Mouse (Mus musculus): ENCODE measurements around the gene Mllt3. TPM values are rescaled to one million over a fixed set of nuclear protein-coding genes. Genes with fewer than 3 reads are reported as not detected.
"Not testable (repeated sequence)": the region's sequence is repeated elsewhere in the genome, so short reads cannot be mapped to it uniquely, and the experiment has no call there.

Gene Mllt3
- polyA plus RNA-seq, 2 experiments from 2014 or later, result 100 to 106 TPM

DNA sequence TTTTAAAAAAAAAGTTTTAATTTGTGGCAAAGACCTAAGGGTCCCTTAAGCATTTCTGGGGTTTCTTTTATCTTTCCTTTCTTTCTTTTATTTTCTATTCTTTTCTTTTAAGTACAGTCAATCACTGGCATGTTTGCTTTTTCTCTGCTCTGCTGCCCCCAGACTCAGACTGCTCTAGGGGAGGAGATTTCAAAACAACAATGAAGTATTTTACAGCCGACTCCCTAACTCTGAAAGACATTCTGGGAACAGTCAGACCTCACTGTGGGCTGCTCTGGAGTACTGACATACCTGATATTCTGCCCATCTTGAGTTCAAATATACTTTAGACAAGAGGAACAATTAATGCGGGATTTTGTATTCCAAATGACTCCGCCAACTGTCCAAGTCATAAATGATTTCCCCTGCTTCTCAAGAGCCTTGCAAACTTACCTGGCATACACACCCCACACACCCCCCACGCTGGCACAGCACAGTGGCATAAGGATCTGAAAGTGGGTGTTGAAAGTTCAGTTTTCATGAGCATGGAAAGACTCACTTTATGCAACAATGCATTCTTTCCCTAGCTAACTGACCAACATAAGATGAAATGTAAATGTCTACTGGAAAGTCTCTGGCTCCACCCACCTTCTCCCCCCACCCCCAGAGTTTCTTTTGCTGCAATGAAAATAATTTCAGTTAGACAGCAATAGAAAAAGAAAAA is 21.1 kb downstream of the Mllt3 start:
- ATAC-seq, result no peak

DNA sequence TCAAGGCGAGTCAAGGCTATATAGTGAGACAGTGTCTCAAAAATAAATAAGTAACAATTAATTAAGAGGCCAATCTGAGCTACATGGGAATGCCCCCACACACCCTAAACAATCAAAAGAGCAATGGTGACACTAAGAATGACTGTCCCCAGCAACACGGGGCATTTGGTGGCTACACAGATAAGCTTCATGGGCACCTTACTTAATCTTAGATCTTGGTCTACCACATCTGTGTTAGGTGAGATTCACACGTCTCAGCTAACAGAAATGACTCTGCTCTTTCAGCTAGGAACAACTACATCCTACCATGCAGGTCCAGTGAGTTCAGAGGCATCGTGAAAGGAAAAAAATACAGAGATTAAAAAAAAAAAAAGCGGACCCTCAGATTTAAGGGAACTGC is 22.7 kb downstream of the Mllt3 start:
- ATAC-seq, result peak; percentile 32

DNA sequence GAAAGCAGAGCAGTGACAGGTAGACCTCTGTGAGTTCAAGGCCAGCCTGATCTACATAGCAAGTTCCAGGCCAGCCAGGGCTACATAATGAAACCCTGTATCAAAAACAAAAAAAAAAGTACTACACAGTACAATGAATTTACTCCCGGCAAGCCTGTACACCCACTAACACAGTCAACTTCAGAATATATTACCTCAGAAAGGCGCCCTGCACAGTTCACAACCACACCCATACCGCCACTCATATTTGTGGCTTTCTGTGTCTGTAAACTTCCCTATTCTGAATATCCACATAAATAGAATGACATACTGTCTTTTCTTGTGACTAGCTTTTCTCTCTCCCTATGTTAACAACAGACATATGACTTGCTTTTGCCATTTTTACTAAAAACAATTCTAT is 27.4 kb downstream of the Mllt3 start:
- ATAC-seq, result peak; percentile 10

DNA sequence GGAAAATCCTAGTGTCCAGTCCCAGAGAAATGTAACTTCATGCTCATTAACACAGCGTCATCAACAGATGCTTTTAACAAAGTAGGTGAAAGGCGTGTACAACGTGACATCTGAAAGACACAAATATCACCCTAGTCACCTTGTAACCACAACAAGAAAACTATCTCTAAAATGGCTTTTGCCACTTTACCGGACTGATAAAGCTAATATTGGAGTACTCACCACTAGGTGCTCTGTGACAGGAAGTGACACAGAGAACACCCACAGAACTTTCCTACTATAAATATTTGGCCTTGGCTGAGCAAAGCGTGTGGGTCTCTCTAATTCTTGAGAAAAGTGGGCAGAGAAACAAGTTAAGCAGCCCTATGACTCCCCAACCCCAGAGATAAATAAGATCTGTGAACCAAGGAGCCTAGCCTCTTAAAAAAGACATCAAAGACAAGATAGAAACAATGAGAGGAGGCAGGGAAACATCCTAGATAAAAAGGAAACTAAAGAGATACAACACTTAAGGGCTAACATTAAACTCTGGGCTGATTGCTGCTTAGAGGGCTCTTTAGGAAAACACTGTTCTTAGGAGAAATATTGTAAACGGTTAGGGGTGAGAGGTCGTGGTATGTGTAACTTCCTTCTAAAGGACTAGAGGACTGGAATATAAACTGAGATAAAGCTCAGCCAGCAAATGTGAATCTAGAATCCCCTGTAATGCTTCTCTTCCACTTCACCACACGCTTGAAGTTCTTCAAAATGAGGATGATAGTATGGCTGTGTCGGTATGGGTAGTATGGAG is 29.8 kb downstream of the Mllt3 start:
- peak; percentile 89 for ATAC-seq

DNA sequence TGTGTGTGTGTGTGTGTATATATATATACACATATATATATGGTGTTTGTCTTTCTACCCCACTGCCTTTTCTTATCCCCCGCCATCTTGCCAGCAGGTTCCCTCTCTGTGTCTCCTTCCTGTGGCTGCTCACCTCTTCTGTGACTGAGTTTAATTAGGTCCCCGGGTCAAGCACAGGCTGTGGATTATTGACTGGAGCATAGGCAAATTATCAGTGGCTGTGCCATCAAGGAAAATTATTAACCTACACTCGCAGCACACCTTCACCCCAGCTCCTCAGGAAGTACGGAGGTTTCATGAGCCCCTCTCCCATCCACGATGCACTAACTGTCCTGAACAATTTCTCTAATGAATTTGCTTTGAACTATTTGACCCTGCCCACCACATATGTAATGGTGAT is 41.5 kb downstream of the Mllt3 start:
- ATAC-seq, result no peak

DNA sequence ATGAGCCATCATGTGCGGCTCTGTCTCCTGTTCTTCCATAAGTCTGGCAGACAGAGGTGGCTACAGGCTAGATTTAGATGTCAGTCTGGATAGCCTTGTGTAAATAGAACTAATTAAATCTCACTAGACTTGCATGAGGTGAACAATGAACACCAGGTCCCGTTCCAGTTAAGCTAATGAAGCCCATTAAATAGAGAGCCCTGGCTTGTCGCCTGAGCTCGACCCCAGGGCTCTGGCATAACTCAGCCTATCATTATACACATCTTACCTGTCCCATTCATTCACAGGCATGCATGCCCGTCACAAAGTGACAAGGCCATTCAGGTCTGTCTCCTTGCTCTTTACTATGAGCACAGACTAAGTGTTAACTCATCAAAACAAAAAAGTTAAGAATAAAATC is 42.2 kb downstream of the Mllt3 start:
- ATAC-seq, result no peak

DNA sequence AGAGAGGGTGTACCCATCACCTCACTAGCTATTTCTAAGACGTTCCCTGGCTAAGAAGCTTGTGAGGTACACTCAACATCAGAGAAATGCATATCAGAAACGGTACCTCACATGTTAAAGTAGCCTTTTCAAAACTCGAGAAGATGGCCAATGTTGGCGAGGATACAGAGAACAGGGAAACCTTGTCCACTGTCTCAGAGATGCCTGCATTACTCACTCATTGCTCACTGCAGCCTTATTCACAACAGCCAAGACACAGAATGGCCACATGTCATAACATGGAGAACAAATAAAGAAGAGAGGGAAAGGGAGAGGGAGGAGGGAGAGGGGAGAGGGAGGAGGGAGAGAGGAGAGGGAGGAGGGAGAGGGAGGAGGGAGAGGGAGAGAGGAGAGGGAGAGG is 47.9 kb downstream of the Mllt3 start:
- no peak for ATAC-seq

DNA sequence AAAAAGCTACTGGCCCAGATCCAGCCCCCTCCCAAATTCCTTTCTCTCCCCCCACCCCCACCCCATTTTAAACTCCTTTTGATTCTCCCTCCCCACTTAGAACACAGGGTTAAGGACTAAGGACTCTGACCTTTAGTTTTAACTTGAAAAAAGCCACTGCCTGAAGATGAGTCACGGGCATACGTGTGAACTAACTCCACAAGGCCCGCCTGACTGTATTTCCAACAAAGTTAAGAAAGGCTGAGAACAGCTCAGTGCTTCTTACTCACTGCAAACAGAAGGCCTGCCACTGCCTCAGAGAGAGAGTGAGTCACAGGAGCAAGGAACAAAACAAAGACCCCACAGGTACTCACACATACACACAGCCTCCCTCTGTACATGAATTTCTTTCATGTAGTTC is 48.6 kb downstream of the Mllt3 start:
- peak; percentile 73 for ATAC-seq

DNA sequence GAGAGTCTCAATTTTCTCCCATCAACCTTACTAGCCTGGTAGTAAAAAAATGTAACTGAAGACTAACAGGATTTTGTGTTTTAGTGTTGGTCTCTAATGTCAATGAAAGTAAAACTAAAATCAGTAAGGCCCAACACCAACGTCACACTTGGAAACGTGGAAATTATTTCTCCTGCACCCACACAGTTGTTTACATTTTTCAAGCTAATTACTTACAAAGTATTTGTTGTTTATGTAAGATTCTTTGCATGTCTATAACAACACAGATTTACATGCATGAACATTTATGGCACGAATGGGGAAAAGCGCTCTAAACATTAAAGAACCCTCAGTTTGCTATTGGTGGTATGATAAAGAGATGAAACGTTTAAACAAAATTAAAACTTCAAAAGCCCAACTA is 49.1 kb downstream of the Mllt3 start:
- ATAC-seq, result no peak

DNA sequence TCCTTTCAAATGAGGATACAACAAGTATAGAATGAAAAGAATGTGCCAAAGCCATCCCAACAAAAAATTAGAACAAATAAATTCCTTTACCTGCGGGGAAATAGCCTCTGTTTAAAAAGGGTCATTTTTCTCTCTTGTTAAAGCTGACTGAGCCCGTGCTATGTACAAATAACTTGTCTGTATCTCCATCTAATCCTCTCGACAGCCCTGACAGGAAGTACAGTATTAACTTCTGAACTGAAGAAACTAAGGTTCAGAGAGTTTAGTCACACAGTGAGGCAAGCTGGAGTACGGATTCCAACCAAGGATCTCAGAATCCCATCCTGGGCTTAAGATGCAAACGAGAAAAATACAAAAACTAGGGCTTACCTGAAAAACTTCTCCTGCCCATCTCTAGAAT is 50.6 kb downstream of the Mllt3 start:
- peak; percentile 31 for ATAC-seq

DNA sequence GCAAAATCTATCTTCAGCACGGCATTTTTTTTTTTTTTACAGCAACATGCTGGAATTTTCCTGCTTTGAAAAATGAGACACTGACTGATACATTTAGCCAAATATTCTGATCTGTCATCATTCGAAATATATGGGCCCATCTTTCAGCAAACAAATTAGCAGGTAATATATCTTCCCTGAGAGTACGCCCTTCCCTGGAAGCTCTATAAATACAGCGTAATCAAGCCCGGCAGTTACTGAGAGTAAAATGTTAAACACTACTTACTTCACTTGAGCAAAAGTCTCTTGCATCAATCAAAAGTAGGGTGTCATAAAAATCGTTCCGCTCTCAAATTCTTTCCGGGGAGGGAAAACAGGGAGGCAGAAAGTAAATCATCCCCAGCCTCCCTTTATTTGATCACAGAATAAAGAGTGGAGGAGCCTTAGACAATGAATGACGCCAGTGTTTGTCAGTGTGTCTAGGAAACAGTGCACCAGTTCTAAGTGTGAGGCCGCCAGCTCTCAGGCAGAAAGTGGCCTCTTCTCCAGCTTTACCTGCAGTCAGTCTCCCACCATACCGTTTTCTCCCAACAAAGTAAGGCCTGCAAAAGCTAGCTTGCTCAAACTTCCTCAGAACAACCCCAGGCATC is 55.2 kb downstream of the Mllt3 start:
- ATAC-seq, result no peak

DNA sequence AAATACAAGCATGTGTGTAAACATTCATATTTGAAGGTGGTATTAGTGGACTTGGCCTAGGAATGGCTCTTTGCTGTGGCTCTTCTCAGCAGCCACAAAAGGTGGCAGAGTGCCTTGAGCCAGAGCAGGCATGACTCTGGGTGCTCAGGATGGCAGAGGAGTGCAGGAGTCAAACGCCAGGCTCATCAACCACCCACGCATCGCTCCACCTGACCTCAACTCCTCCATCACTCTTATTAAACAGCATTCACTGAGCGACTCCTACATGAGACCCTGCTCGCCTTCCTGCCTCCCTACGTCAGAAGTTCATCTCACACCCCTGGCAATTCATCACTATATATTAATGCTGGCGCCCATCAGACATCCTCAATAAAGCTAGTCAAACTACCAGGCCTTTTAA is 67.3 kb downstream of the Mllt3 start:
- no peak for ATAC-seq

DNA sequence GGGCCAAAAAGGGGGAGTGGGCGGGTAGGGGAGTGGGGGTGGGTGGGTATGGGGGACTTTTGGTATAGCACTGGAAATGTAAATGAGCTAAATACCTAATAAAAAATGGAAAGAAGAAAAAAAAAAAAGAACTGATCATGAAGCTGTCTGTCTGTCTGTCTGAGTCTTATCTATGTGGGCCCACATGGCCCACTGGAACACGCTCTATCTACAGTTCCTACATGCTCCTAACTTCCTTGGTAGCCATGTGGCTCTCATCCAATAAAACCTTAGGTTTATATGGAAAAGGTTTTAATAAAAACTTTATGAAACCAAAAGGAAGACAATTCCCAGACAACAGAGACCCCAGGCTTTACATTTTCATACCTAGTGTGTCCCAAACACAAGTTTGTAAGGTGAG is 68.3 kb downstream of the Mllt3 start:
- not testable (repeated sequence) for ATAC-seq

DNA sequence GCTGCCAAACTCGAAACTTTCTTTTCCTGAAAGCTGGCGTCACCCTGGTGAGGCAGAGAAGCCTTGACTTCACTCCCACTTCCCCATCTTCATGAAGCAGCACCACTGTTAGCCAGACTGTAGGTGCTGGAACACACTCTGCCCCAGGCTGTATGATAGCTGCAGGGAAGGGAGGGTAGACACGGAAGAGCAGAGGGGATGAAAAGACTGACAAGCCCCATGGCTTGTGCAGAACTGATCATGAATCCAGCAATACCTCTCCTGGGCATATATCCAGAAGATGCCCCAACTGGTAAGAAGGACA is 69.4 kb downstream of the Mllt3 start:
- no peak for ATAC-seq

DNA sequence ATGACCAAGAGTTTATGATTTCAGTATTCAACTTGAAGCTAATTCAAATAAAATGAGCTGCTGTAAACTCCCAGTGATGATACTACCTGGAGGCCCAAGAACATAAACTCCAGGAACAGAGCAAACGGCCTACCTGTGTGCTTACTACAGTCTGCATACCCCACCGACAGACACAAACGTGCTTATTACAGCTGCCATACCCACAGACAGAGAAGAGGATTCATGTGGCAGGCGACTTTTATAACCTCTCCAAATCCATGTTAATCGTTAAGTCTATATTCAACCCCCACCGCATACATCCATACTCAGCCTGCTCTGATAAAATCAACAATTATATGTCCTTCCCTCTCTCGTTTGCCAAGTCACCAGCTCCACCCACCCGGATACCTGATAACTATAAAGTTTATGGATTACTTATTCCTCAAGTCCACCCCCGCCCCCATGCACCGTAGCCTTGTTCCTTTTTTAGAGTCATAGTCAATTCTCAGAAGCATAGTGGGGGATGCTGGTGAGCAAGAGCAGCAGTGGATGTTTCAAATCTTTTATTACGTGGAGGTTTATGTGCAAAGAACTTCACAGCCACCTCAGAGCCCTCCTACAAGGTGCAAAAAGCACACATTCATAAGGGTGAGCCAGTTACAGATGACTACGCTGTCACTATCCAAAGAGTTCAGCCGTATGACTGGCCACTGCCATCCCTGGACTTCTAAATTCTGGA is 70.0 kb downstream of the Mllt3 start:
- no peak for ATAC-seq

DNA sequence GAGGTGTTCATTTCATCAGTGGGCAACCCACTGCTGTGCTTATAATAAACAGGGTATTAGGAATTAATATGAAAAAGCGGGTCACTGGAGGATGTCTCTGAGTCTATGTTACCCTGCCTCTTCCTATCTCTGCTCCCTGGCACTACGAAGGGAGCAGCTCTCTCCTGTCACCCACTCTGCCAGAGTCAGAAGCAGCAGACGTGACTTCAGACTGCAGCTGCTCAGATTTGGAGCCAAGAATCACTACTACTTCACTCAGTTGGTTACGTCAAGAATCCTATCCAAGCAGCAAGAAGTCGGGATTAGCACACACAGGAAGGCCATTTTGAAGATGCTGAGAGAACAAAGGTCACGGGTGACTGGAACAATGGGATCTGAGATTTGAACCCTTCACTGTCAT is 71.3 kb downstream of the Mllt3 start:
- ATAC-seq, result no peak

DNA sequence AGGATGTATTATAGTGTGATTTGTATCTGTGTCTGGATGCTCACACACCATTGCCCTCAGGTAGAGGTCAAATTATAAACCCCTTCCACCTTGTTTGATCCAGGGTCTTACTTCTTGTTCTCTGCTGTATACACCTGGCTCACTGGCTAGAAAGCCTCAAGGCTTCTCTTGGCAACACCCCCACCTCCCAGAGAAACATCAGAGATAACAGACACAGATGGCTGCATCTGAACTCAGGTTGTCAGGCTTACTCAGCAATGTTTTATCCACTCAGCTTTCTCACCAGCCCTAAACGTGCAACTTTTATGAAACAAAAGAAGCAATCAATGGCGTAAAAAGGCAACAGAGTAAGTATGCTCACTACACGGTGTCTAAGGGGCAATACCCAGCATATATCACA is 75.3 kb downstream of the Mllt3 start:
- ATAC-seq, result no peak

DNA sequence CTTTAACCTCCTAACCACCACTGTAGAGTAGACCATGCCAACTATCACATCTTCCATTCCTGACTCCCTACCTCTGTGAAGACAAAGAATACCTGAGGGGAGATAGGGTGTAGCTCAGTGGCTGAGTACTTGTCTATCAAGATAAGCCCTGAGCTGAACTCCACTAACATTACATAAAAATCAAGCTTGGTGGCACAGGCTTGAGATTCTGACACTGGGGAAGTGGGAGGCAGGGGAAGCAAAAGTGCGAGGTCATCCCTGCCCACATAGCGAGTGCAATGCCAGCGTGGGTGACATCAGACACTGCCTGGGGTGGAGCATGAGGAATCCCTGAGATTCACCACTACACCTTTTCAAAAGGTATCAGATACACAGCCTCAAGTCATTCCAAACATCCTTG is 76.0 kb downstream of the Mllt3 start:
- no peak for ATAC-seq

DNA sequence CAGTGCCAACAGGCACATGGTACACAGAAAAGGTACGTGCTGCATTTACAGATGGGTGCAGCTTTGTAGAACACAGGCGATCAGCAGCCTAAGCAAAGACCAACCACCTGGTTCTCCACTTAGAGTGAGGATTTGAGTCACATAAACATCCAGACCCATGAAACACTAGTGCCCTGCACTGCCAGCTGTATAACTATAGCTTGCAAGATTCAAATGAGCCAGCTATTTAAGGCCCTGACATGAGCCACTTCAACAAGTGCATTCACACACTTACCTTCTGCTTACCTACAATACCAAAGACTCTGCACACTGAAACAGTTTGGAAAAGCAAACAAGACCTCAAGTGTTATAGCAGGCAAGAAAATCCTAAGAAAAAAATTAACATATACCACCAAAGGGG is 78.0 kb downstream of the Mllt3 start:
- no peak for ATAC-seq

DNA sequence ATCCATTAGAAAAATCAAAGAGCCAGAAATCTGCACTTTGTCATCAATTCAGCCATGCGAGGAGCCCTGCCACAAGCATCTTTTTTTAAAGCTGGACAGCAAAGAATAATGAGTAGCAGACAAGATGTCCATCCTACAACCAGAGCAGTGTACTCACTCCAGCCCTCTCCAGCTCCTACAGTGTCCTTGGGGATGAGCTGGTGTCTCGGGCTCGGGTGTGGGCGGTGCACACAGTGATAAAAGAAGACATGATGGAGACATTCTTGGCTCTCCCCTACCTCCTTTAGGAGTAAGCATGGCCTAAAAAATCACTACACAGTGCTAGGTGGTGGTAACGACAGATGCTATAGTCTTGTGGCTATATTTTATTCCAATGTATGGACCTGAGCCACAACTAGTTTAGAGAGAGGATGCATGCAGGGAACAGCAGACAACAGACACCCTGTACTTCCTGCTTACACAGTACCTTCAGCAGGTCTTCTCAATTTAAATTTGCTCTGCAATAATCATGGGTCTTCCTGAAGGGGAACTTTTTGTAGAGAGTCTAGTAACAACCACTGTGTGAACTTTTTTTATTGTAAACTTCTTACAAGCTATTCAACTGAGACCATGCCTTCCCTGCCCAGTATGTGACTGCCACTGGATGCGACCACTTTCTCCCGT is 78.6 kb downstream of the Mllt3 start:
- peak; percentile 36 for ATAC-seq

DNA sequence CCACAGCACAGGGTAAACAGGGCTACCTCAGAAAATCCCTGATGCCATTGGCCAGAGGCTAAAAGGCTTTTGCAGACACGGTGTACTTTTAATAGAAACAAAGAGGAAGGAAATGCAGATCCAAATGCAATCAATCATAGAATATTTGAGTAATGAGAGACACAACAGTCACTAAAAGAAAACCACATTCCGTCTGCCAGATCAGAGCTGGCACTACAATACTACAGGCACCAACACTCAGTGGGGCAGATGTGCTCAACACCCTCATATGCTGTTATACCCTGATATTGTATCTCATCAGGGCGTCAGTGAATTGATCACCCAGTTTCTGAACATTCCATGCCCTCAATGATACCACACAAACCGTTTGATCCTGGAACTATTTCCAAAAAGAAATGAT is 79.4 kb downstream of the Mllt3 start:
- no peak for ATAC-seq

DNA sequence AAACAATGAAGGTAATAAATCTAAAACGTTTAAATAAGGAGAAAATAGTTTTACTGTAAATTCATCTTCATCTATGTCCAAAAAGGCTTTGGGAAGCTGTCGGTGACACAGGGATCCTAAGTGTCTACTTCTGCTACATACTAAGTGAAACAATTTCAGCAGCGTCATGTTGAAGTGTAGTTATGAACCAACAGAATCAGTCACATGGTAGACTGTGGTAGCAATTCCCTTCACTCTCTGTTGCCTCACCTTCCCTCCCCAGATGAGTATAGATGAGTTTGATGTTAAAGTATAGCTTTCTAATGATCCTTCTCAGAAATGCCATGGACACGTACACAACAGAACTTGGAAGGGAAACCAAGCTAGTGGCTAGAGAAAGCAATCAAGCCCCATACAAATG is 79.9 kb downstream of the Mllt3 start:
- no peak for ATAC-seq

DNA sequence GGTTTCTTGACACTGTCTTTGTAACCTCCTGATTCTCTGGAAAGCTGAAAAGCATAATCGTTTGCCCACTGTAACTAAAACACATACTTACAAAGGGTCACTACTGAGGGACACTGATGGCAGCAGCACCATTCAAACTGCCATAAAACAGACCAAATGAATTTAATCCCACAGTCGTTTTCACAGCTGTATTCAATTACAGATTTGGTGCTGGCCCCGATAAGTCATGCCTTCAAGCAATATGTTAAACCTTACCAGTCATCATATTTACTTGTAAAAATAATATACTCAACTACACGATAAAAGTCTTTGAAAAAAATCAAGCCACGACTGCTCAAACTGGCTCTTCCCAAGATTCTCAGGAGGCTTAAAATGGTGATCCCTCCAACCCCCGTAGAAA is 83.7 kb downstream of the Mllt3 start:
- no peak for ATAC-seq
